Mouse (Mus musculus) left cerebral cortex, postnatal 10 days (tissue): ENCODE measurements around the gene Ypel5. TPM values are rescaled to one million over a fixed set of nuclear protein-coding genes. Genes with fewer than 3 reads are reported as not detected.

Experiments
- DNase-seq, 2 experiments: peaks; one replicate each; pipeline ENCODE4 v3.0.0; 2021 to 2022; ENCODE audit warnings: low spot score in 2 of 2, mixed read lengths in 1 of 2; ENCODE audit errors: extremely low spot score in 1 of 2
- intact Hi-C: fragments of 180-260 bp; cut with DNase I; formaldehyde crosslinking; loops from one replicate; pipeline ENCODE4 v1.15.1; 2025
- total RNA-seq, 2 experiments: library from RNA; stranded (reverse); gene quantifications; 2 replicates each; pipeline ENCODE4 v1.2.3; 2021

Gene Ypel5
- total RNA-seq, 2 experiments from 2014 or later = 49.3 to 53.5 TPM

GRCm38 (mm10) chr17:72837824-72838474 lies 1.7 kb downstream of the Ypel5 start:
- no peak for DNase-seq
- intact Hi-C loops = no loop called here

- no peak for DNase-seq
- intact Hi-C loops = no loop called here
These were observed 2.7 kb downstream of the Ypel5 start for GRCm38 (mm10) chr17:72839000-72839399.

DNA sequence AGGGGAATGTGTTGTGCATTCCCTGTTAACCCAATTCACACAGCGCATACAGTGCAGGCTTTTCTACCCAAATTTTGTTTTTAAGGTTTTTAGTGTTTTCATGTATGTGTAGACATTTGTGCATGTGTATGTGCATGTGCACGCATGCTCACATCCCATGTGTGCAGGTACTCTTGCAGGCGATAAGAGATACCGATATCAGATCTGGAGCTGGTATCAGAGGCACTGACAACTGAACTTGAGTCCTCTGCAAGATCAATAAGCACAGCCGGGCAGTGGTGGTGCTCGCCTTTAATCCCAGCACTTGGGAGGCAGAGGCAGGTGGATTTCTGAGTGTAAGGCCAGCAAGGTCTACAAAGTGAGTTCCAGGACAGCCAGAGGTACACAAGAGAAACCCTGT lies 8.1 kb downstream of the Ypel5 start:
- no peak for DNase-seq
- intact Hi-C loops = no loop called here

DNA sequence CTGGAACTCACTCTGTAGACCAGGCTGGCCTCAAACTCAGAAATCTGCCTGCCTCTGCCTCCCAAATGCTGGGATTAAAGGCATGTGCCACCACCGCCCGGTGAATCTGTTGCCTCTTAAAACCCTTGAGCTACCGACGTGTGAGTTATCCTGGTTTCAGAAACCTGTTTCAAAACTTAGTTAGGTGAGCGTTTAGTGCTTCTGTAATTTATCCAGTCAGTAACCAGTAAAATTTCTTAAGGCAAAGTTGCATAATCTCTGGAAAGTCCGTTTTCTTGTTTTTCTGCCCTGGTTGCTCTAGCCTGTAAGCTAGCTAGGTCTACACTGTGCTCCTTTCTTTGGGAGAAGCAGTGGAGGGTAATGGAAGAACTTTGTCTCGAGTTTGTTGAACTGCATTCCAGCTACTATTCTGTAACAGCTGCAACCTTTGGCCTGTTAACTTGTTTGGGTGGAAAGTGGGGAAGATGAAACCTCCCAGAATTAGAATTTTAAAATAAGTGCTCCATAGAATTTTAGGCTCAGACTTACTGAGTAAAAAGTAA lies 8.8 kb downstream of the Ypel5 start:
- no peak for DNase-seq
- intact Hi-C loops = no loop called here

GRCm38 (mm10) chr17:72845521-72845920 lies 9.3 kb downstream of the Ypel5 start:
- intact Hi-C loops = no loop called here
- DNase-seq = no peak

GRCm38 (mm10) chr17:72855298-72855697 lies 19.0 kb downstream of the Ypel5 start:
- no peak for DNase-seq
- intact Hi-C loops = loop anchor here (5.0 kb wide), 1 partner anchor 62 kb away; the partner anchor contains the start of gene Lbh

DNA sequence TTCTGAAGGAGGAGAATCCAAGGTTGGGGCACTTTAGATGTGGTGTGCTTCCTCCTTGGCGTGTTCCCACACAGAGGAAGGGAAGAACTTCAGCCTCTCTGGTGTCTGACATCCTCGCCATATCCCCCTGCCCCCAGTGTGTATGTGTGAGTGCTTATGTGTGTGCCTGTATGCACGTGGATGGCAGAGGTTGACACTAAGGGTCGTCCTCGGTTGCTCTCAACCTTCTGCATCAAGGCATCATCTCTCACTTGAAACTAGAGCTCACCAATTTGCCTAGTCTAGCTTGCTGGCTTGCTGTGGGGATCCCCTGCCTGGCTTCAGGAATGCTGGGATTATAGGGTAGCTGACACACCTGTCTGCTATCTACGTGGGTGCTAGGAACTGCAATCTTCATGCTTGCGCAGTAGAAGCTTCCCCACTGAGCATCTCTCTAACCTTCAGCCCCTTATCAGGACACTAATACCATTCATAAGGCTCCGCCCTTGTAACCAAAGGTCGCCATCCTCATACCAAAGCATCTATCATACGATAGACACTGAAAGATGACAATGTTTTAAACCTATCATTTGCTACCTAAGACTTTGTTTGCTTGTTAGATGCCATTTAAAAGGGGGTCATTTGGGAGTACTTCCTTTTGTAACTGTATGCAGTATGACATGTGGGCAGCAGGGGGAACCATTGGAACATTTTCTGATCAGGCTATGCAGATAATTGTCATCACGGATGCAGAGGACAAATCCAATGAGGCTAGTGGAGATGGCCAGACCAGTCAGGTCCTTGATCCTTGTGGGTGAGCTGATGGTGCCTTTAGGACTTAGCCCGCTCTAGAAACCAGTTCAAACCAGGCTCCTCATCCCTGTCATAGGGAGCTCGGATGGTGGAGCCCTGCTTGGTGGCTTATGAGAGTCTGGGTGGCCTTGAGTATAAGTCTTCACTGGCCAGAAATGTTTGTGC lies 21.7 kb downstream of the Ypel5 start:
- DNase-seq = peak; percentile 61 to 66
- intact Hi-C loops = loop anchor here (2.0 to 5.0 kb wide), 2 partner anchors 59 to 439 kb away; partner anchors contain the start of gene Lbh

- no peak for DNase-seq
- intact Hi-C loops = no loop called here
These were observed 27.0 kb downstream of the Ypel5 start for GRCm38 (mm10) chr17:72863226-72863625.

DNA sequence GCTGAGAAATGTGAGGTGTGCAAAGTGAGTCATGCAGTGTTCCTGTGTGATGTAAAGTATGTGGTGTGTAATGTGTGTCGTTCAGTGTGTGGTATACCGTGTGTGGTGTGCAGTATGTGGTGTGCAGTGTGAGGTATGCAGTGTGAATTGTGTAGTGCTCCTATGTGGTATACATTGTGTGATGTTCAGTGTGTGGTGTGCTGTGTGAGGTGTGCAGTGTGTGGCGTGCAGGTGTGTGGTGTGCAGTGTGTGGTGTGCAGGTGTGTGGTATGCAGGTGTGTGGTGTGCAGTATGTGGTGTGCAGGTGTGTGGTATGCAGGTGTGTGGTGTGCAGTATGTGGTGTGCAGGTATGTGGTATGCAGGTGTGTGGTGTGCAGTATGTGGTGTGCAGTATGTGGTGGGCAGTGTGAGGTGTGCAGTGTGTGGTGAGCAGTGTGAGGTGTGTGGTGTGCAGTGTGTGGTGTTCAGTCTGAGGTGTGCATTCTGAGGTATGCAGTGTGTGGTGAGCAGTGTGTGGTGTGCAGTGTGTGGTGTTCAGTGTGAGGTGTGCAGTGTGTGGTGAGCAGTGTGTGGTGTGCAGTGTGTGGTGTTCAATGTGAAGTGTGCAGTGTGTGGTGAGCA lies 30.5 kb downstream of the Ypel5 start:
- no peak for DNase-seq
- intact Hi-C loops = no loop called here

- DNase-seq = no peak
- intact Hi-C loops = no loop called here
These were observed 31.9 kb downstream of the Ypel5 start for GRCm38 (mm10) chr17:72868181-72868580.

DNA sequence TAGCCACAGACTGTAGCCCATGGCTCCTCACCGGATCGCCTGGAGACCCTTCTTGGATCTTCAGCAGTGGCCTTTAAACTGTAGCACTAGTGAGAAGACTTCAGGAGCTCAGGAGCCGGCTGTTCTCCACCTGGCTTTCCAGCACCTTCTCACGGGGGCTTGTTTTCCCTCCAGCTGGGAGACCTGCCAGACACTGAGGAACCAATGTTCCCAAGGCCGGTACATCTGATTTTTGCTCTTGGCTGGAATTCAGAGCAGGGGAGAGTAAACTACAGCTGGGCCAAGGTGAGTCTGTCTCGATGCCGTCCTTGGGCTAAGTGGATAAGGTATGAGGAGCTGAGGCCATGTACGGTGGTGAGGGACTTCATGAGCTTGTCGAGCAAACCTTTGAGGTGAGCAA lies 42.7 kb downstream of the Ypel5 start:
- intact Hi-C loops = loop anchor here (10.0 kb wide), 1 partner anchor 866 kb away; no protein-coding TSS in a partner anchor
- DNase-seq = no peak

DNA sequence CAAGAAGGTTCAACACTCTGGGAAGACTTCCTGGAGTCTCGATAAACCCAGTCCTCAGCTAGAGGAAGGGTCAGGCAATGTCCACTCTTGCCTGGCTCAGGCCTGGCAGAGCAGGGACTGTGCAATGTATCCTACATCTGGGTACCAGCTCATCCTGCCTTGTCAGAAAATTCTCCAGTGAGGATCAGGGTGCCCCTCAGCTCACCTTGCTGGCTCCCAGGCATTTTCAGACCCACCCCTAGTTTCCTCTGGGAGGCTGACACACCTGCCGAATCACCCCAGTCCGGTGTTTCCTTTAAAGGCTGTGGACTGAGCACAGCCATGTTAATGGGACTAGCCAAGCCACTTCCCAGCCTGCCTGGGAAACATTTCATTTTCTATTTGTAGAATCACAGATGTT lies 43.9 kb downstream of the Ypel5 start:
- no peak for DNase-seq
- intact Hi-C loops = loop anchor here (10.0 kb wide), 1 partner anchor 995 kb away; no protein-coding TSS in a partner anchor

DNA sequence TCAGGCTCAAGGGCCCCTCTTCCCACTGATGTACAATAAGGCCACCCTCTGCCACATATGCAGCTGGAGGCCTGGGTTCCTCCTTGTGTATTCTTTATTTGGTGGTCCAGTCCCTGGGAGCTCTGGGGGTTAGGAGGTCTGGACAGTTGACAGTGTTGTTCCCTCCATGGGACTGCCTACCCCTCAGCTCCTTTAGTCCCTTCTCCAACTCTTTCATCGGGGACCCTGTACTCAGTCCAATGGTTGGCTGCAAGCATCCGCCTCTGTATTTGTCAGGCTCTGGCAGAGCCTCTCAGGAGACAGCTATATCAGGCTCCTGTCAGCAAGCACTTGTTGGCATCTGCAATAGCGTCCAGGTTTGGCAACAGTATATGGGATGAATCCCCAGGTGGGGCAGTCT lies 44.8 kb downstream of the Ypel5 start:
- intact Hi-C loops = loop anchor here (10.0 kb wide), 1 partner anchor 994 kb away; no protein-coding TSS in a partner anchor
- no peak for DNase-seq

DNA sequence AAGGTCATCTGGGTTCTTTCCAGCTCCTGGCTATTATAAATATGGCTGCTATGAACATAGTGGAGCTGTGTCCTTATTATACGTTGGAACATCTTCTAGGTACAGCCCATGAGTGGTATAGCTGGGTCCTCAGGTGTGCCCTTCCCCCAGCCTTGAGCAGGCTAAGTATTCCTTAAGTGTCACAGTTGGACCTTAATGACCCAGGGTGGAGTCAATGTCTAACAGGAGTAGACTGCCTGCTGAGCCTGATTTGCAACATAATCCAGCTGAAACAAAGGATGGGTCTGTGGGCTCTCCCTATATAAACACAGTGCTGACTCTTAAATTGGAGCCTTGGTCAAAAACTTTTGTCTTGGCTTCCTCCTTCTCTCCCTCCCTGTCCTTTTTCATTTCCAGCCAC lies 45.6 kb downstream of the Ypel5 start:
- intact Hi-C loops = loop anchor here (10.0 kb wide), 1 partner anchor 993 kb away; no protein-coding TSS in a partner anchor
- DNase-seq = no peak

GRCm38 (mm10) chr17:72889556-72890397 lies 53.5 kb downstream of the Ypel5 start:
- DNase-seq = peak; percentile 77 to 88
- intact Hi-C loops = loop anchor here (2.0 to 10.0 kb wide), 2 partner anchors 407 to 985 kb away; no protein-coding TSS in a partner anchor

DNA sequence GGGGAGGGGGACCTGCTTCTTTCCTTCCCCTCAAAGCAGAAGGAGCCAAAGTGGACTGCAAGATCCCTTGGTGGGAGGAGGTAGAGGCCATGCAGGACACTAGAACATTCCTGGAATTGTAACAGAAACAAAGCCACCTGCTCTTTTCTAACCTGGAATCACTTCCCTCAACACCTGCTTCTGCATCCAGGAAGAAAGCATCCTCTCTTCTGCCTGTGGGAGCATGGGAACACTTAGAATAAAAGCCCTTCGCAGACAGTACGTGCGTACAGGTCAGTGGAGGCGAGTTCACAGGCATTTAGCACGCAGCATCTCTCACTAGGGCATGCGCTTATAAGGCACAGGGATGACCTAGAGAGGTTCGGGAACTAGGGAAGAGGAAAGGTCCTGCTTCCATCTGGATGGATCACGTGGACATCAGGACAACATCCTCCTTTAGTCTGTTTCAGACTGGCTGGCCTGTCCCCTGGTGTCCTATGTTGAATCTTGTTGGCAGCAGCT lies 54.2 kb downstream of the Ypel5 start:
- DNase-seq = no peak

DNA sequence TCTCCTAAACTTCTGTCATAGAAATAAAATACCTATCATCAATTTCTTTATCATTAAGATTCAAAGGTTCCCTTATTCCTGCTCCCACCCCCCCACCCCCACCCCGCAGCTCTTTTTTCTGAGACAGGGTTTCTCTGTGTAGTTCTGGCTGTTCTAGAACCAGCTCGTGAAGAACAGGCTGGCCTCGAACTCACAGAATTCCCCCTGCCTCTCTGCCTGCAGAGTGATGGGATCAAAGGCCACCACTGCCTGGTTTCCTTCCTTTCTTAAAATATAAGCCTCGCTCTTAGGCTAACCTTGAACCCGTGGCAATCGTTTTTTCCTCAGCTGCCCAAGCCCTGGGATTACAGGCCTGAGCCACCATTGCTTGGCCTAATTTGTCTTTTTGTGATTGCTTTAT lies 55.3 kb downstream of the Ypel5 start:
- intact Hi-C loops = loop anchor here (2.0 kb wide), 1 partner anchor 405 kb away; no protein-coding TSS in a partner anchor
- no peak for DNase-seq

More for the DNA sequence above, 54.2 kb downstream of the Ypel5 start:
- intact Hi-C loops = loop anchor here (2.0 kb wide), 1 partner anchor 406 kb away; no protein-coding TSS in a partner anchor

DNA sequence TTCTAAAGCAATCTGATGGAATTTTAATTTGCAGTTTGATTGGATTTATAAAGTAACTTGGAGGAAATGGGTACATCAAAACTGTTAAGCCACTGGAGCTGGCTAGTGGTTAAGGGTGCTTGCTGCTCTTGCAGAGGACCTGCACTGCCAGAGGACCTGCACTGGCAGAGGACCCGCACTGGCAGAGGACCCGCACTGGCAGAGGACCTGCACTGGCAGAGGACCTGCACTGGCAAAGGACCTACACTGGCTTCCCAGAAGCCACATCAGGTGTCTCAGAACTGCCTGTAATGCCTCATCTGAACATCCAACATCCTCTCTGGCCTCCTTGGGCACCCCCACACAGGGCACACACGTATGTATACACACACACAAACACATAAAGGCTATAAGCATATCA lies 59.3 kb downstream of the Ypel5 start:
- DNase-seq = no peak
- intact Hi-C loops = no loop called here
